Mouse (Mus musculus) CD4-positive, CD25-positive, alpha-beta regulatory T cell, adult 2 months (primary cell): ENCODE results near the gene N4bp2l2.

Experiments used
- DNase-seq: peaks from one replicate; pipeline ENCODE4 v3.0.0-alpha.2; 2012; ENCODE audit warnings: low read depth, low spot score

Gene N4bp2l2

DNA sequence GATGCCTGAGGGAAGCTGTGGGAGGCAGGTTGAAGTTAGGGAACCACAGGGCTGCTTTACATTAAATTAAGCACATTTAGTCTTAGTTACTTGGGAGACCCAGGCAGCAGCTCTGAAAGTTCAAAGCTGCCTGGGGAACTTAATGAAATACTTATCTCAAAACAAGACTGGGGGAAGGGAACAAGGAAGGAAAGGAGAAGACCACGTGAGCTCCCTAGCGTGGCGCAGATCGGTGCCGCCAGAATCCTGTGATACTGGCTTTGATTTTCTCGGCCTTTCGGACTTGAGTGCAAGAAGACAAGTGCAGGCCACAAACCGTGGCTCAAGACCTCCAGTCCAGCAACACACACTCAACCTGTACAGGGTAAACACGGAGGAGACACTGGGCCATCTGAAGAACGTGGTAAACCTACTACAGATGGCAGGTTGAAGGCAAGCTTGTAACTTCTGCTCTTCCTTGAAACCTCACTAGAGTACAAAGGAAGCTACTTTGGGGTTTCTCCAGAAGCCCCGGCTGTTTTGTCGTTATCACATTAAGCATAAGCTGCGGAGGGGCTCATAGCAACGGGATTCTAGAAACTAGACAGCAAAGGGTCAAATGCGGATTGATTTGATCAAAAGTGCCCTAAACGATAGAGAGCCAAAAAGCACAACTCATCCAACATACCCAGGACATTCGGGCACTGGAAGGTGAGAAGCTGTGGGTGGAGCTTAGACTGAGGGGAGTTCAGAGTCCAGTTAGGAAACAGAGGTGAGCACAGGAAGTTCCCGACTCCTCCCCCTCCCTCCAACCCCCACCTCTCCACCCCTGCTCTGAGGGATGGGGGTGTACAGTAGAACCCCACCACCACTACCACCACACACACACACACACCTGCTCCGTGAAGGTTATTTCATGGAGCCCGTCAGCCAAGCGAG, 67.5 kb downstream of the N4bp2l2 start:
- DNase-seq, result peak; percentile 58

GRCm38 (mm10) chr5:150597088-150597487, 68.9 kb downstream of the N4bp2l2 start, which contains the start of gene N4bp2l1:
N4bp2l1 (minus strand) TSS chr5:150597188.
- DNase-seq, result no peak

DNA sequence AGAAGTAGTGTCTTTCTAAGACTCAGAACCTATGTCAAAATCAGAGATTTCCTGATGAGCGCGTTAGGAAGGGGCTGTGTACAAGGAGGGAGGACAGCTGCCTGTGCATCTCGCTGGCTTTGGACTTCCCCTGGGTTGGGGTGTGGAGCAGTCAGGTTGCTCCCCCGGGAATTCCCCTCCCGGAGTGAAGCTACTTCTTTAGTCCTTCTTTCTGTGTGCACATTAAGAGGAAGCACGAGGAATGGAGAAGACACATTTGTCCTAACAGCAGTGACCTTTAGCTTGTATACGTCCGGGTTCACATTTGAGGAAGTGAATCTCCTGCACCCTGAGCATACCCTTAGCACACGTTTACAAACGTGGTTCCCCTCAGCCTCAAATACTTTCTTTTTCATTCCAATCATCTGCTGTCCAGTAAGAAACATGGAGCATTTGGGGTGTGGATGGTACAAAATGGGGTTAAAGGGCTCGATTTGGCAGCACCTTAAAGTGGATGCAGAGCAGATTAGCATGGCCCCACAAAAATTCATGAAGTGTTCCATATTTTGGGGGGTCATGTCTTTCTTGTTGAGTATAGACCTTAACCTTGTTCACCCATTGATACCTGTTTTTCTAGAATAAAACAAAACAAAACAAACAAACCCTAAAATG, 70.5 kb downstream of the N4bp2l2 start:
- DNase-seq, result peak; percentile 65

- DNase-seq, result no peak
These were observed 71.2 kb downstream of the N4bp2l2 start for GRCm38 (mm10) chr5:150594649-150595339.

DNA sequence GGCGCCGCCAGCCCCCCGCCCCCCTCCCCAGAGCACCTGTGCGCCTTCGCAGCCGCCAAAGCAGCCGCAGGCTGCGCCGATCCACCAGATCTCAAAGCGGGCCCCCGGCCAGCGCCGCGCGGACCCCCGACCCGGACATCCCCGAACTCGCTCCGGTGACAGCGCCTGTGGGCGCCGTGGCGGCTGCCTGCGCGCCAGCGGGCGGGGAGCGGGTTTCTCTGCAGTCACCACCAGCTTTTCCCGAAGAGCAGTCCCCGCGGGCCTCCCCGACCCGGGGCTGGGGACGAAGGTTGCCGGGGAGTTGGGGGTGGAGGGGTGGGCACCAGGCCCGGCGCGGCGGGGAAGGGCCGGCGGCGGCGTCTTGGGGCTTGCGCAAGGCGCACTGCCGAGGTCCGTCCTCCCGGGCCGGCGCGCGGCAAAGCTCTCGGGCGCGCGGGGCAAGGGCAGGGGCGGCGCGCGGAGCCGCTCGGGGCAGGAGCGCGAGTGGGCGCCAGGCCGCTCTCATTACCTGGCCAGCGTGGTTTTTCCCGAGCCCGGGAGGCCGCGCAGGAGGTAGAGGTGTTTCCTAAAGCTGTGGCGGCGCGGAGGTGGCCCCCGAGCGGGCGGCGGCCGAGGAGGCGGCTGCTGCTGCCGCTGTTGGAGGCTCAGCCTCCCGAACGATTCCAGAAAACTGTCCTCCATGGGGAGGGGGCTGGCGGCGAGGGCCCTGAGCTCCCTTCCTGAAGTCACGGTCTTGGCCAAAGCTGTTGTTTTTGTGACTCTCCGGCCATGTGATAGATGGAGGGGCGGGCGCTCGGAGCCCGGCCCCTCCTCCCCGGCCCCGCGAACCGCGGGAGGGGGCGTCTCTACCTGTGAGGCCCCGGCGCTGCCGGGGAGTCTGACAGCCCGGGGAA, 72.0 kb downstream of the N4bp2l2 start:
- DNase-seq, result peak; percentile 75

DNA sequence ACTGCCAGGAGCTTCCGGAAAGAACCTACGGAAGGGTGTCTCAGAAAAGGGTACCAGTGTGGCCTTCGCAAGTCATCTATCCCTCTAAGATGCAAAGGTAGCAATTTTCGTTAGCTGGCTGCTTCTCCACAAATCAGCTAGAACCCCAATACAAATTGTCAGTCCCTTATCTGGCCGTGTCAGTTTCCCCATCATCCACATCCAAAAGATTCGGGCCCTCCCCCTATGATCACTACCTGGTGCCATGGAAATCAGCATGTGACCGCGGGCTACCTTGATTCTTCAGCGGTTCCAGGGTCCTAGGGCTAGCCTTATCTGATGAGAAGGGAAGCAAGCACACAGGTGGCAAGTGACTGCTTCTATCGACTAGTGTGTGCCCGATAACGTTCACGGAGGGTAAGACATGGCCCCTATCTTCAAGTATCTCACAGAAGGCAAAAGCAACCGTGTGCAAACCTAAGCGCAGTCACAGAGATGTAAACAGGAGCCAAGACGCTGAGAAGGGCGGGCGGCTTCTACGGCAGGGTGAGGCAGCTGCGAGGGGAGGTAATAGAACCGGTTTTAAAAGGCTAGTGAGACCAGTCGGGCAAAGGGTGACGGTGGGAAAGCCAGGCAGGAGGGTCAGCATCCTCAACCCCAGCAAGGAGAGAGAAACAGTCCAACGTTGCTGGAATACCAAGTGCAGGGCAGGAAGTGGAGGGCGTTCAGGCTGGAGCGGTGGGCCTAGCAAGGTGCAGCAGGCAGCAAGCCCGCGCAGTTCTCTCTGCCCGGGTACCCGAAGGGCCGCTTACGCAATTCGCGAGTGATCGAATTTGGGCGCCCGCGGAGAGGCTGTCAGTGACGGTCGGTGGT, 72.9 kb downstream of the N4bp2l2 start:
- DNase-seq, result peak; percentile 75

DNA sequence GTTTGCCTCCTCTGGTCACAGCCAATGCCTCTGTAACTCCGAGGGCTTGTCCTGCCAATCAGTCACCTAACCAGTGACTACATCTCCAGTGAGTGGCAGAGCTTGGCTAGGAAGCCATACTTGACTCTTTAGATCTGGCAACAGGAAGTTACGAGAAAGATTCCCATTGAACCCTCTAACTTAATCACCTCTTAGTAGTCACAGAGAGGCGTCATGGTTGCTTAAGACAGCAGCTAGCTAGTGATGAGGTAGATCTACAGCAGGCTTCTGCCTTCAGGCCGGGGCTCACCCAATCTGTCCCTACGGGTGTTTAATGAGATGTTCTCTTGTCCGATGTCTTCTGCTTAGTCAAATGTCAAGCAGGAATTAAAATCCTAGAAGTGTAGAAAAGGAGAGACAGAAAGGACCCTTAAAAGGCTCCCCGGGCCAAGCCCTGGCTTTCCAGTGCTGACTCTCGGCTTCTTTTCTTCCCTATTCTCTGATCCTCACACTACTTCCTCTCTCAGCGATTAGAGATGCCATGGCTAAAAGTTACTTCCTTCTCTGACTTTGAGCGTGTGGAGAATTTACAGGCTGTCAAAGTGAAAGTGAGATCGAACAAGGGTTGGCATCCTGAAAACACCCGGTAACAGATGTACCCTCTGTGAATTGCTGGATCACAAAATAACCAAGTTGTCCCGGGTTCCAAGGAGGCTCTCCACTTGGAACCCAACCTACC, 73.6 kb downstream of the N4bp2l2 start:
- DNase-seq, result peak; percentile 55

DNA sequence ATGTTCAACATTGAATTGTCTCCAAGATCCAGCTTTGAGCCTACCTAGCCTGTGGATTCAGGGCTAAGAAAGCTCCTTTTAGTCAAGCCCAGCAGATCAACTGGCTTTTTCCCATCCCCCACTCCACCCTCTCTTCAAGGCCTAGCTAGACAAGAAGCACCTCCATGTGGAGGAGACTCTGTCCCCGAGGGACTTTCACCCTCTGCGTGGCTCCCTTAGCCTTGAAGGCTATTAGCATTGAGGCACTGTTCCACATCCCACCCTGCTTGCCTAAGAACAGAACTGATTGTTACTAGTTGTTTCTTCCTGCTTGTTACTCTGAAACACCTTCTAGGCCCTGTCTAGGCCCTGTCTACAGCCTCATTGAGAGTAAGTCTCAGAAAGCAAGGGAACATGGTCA, 76.0 kb downstream of the N4bp2l2 start:
- DNase-seq, result no peak

DNA sequence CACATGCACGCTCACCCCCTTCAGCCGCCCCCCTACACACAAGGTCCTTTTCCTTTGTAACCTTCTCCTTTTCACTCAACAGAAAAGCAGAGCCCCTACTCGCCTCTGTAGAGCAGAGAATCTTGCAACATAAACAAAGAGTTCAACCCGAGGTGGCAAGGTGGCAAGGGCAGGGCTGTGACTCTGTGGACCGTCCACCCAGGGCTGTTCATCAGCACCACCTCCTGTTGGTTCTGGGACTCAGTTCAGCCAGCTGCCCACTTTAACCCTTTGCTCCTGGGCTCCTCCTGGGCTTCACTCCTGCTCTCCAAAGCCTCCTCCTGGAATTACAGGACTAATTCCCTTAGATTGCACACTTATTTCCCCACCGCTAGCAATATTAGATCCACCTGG, 81.7 kb downstream of the N4bp2l2 start:
- DNase-seq, result no peak

GRCm38 (mm10) chr5:150583622-150584336, 82.2 kb downstream of the N4bp2l2 start:
- DNase-seq, result no peak

DNA sequence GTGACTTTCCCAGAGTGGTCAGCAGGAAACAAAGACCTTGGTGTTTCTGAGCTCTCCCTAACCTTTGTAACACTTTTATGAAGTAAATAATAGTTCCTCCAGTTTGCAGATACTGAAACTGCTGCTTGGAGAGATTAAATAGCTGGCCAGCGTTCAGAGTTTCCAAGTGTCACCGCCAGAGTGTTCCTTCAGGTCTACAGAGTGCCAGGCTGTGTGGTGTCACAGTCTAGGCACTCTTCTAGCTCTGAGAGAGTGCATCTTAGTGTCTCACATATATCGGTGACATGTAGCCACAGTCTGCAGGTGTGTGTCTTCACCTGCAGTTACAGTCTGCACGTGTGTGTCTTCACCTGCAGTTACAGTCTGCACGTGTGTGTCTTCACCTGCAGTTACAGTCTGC, 82.8 kb downstream of the N4bp2l2 start:
- no peak for DNase-seq

DNA sequence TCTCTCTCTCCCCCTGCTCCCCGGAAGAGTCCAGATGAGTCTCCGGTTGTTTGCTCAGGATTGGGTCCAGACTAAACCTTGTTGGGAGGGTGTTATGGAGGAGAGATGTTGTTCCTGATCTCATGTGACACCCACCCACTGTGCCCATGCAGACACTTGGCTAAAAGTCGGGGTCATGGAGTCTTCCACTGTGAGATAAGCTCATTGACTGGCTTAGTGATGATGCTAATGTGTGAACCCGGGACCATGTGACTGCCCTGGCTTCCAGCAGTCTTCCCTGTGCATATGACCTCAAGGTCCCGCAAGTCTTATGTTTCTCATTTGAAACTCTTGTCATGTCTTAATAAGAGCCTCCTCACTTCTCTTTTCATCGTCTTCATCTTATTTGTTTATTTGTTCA, 84.8 kb downstream of the N4bp2l2 start:
- no peak for DNase-seq

DNA sequence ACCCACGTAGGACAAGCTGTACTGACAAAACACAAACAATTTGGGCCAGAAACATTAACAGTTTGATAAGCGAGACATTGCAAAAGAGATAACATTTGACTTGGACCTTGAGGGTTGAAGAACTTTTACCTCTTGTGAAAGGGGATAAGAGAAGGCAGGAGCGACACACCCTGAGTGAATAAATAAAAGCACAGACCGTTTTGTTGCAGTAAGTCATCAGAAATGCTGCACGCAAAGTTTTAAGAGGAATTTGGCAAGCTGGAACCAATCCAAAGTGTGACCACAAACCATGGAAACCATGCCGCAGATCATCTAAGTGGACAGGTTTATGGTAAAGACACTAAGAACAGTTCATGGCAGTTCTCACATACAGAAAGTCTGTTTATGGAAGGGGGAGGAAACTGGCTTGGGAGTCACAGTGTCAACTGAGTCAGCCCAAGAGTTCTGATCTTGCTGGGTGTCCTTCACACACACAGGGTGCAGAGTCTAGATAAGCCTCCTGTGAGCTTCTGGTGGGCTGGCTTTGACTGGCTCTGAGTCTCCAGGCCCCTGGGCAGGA, 87.3 kb downstream of the N4bp2l2 start:
- DNase-seq, result no peak

- no peak for DNase-seq
These were observed 89.2 kb downstream of the N4bp2l2 start for GRCm38 (mm10) chr5:150576832-150577231.

- DNase-seq, result no peak
These were observed 91.1 kb downstream of the N4bp2l2 start for GRCm38 (mm10) chr5:150574885-150575284.

DNA sequence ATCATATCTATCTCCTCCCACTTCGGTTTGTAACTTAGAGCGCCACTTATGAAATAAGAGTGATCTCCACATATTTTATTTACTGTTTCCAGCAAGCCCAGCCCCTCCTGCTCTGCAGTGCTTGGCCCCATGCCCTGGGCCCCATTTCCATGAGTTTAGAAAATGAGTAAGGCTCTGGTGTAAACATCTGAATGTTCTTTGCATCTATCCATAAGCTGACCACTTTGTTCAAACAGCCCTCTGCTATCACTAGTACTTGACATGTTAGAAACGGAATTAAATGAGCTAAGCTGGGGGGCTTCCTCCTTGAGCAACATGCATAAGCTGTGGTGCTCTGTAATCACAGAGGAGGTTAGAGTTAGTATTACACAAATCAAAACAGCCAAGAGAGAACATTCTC, 91.6 kb downstream of the N4bp2l2 start:
- DNase-seq, result no peak

GRCm38 (mm10) chr5:150570496-150571219, 95.3 kb downstream of the N4bp2l2 start:
- DNase-seq, result no peak

DNA sequence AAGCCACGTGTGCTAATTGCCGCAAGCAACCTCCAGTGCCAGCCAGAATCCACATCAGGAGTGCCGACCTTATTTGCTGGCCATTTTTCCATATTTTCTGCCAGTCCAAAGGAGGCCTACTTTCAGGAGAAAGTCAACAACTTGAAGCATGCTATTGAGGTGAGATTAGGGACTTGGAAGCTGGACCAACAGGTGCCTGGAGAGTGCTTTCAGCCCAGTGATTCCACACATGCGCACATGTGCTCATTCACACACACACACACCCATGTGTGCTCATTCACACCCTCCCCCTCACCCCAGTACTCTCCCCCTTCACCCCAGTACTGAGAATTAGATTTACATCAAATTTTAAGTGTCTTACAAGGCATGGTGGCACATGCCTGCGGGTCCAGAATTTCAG, 99.0 kb downstream of the N4bp2l2 start:
- no peak for DNase-seq
